Mouse (Mus musculus): ENCODE measurements around the gene Hsd11b1.
"Not testable (repeated sequence)": the region's sequence is repeated elsewhere in the genome, so short reads cannot be mapped to it uniquely, and the experiment has no call there.

Gene Hsd11b1

DNA sequence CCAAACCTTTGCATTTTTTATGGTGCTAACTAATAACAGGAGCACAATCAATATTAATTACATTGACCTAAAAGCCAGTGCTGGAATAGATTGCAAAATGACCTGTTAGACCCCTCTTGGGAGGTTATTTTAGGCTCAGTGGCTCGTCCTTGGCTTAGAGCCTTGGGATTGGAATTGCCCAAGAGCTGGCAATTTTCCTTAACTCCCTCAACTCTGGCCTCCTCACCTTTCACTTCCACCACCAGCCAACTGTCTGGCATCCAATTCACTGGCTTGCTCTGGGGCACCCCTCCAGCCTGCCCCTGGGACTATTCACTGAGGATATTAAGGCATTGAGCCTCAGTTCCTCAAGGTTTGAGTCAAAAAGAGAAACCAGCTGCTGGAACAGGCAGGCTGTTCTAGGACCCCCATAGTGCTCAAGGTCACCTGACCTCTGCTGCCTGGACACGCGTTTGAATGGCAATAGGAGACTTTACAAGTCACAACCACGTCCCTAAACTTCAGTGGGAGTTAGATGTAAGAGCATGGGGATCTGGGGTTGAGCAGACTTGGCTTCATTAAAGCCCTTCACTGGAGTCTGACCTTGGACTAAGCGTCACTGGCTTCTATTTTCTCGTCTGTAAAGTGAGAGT lies 14.7 kb upstream of the Hsd11b1 start:
- DNase-seq = peak; percentile 20 to 27

DNA sequence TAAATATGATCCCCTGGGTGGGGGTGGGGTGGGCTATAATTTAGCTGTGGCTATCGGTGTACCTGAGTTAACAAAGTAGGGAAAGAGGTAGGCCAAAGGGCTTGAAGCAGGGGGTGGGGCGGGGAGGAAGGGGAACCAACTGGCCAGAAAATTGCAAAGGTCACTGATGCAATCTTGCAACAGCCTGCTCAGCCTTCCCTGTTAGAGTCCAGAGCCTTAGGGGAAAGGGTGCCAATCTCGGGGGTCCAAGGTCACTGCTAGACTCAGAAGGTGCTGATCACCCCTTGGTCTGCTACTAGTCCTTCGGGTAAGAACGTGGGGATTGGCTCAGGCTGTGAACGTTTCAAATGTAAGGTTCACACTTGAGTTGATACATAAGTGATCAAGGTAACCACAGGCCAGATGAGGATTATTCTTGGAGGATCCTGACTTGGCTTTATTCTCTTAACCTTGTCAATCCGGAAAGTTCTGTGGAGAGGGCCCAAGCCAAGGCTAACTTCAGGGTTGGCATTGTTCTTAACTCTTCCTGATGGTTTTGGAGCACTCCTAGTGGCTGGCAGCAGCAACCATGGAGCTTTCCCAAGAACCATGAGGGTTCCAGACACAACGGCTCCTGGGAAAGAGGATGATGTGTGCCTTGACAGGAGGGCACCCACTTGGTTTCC lies 10.7 kb upstream of the Hsd11b1 start:
- no peak for DNase-seq

DNA sequence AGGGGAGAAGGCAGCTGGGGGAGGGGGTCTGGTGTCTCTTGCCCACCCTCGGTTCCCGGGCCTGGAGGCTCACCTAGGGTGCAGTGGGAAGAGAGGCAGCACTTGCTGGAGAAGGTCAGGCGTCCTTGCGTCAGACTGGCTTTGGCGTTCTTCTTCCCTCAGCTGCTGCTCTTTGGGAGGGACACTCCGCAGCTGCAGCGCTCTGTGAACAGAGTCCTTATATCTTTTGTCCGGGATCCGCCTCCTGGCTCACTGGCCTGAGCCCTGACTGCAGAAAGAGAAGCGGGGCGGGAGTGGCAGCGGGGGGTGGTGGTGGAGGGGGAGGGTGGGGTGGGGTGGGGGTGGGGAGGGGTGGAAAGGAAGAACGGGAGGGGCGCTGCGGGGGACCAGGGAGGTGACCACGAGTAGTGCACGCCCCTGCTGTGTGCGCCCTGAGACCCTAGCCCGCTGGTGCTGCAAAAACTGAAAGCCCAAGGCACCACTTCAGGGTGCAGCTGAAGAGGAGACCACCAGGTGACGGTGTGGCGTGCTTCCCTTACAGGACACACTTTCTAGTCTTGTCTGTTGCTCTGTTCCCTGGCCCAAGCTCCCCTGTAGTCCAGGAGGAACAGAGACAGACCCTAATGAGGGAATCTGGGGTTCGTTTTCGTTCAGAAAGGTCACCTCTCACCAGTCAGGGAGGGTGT lies 9.2 kb upstream of the Hsd11b1 start, which contains the start of gene G0s2:
G0s2 (minus strand) TSS at position 302 of the 686 bp plus-strand sequence.
- DNase-seq = peak; percentile 63 to 65

DNA sequence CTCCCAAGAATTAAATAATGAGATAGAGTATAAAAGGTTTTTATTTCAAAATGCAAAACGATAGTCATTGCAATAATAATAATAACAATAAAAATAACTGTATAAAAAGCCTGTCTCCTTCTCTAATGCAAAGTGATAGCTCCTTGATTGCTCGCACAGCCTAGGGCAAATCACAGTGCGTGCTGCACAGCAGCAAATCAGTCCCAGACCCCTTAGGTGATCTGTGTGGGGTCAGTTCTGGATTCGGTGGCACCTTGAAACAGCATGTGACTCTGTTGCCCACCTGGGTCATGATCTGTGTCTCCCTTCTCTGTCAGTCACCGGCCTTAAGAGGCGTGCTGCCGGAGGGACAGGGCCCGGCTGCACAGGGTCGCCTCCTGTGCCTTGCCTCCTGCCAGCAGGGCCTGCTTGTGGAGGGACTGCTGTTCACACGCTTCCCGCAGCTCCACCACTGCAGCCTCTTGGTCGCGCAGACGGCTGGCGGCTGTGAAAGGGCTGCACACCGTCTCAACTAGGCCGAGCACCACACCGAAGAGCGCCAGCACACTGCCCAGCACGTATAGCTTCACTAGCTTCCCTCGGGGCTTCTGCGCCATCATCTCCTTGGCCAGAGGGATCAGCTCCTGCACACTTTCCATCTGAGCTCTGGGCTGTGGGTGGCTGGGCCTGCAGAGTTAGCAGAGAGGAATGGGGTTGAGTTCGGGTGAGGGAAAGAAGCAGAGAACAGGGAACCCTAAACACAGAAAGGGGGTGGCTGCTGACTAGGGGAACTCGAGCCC lies 8.5 kb upstream of the Hsd11b1 start:
- DNase-seq = peak; percentile 40 to 42

DNA sequence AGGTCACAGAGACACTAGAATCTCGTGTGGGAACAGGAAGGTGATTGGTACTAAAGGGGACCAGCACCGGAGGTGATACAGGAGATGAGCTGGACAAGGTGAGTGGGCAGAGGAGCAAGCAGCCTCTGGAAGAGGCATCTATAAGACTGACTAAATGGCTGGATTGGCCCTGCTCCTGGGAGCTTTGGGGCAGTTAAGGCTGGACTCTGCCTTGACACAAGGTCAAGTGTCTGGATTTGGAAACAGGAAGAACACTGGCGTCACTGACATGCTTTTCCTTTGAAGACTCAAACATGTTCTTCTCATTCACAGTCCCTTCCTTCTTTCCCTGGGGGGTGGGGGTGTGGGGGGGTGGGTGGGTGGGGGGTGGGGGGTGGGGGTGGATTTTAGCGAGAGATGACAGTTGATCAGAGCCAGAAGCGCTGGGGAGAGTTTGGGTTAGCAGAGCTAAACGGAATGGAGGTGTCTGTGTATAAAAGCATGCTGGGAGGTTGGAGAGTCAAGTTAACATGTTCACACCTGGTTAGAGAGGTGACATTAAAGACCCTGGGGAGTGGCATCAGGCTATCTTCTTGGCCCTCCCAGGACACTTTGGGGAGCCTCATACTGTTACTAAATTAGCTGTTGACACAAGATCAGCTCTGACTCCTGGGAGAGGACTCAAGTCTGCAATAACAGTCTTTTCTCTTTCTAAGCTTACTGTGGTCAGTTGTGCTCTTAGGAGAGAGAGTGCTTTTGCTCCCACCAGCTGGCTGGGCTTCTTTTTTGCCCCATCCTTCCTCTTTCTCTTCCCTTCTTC lies 7.3 kb upstream of the Hsd11b1 start:
- no peak for DNase-seq

GRCm38 (mm10) chr1:193265734-193266133 lies 1.9 kb upstream of the Hsd11b1 start:
- no peak for DNase-seq

- peak; percentile 45 to 57 for DNase-seq
These were observed 608 bp downstream of the Hsd11b1 start for GRCm38 (mm10) chr1:193263026-193263907.

DNA sequence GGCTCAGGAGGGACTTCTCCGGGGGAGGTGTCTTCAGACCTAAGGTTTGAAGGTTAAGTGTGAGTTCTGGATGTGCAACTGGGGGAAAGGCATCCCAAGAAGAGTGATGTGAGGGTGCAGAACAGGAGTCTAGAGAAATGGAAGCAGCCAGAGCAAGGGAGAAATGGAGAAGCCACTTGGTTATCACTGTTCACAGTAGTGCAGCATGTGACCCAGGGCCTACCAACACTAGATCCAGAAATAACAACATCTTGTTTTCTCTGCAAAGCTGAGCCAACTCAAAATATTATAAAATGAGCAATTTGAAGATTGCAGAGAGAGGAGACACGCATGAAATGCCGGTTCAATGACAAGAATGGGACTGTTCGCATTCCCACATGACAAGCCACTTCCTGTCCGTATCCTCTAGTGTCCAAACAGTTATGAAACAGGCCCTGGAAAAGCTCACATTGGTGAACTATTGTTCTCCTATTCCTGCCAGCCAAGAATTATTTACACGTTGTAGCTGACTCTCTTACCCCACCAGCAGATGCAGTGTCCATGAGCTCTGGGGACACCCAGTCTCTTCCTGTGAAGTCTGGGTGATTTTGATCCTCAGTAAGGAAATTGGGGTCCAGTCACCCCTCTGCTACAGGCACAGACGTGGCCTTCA lies 1.9 kb downstream of the Hsd11b1 start:
- no peak for DNase-seq

DNA sequence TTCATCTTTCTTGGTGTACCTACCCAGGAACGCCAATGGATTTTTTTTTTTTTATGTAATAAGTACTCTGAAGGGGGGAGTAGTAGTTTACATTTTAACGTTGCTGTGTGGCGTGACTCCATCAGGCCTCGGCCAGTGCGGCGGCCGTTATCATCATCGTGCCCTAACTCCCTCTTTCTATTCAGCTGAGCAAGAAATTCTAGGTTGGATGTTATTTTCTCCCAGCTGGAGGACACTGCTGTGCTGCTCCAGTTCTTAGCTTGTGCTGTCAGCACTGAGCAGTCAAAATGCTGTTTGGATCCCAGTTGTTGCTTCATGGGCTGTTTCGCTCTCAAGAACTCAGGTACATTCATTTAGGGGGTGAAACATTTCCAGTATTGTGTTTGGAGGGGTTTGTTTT lies 4.3 kb downstream of the Hsd11b1 start:
- DNase-seq = no peak

- peak; percentile 68 to 75 for DNase-seq
These were observed 7.2 kb downstream of the Hsd11b1 start for GRCm38 (mm10) chr1:193256621-193257098.

GRCm38 (mm10) chr1:193256289-193256577 lies 7.6 kb downstream of the Hsd11b1 start:
- DNase-seq = no peak

DNA sequence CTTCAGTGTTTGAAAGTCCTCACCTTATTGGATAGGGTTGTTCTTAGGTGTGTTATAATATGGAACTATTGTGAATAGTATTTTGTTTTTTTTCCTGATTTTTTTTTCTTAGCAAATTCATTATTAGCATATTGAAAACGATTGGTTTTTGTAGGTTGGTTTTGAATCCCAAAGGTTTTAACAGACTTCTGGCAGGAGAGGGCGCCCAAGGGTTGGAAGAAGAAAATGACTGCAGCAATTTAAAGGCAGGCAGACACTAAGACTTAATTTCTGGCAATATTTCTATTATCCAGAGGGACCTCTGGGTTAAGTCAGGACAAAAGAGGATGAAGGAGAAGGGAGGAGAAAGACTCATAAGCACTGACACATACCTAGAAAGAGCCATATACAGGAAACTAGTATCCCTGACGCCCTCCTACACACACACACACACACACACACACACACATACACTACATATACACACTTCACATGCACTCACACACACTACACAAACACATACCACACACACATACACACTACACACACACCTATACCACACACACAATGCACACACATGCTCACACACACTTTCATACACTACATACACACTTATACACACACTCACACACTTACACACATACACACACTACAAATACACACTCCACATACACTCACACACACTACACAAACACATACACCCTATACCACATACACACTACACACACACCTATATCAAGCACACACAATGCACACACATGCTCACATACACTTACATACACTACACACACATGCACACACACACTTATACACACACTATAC lies 8.2 kb downstream of the Hsd11b1 start:
- peak; percentile 92 for DNase-seq

DNA sequence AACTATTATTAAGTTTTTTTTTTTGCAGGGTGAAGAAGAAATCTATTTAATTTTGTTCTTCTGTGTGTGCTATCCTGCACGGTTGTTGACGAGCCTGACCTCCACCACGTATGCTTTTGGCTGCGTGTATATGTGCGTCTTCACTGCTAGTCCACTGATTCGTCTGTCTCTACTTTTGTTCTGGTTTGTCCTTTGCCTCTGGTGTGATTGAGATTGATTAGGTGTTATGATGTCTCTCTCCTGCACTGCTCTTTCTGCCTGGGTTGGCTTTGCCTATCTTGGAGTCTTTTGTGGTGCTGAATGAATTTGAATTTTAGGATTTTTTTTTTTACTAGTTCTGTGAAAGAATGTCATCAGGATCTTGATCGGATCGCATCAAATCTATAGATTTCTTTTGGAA lies 8.8 kb downstream of the Hsd11b1 start:
- DNase-seq = no peak

DNA sequence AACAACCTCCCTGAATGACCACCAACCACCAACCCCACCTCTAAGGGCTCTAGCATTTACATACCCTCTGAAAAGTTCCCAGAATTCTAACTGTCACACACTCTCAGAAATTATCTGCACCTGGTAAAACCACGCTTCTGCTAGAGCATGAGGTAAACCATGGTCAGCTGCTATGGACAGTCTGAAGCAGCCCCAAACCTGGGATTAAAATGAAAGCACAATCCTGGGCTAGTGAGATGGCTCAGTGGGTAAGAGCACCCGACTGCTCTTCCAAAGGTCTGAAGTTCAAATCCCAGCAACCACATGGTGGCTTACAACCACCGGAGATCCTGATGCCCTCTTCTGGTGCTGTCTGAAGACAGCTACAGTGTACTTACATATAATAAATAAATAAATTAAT lies 10.0 kb downstream of the Hsd11b1 start:
- not testable (repeated sequence) for DNase-seq

DNA sequence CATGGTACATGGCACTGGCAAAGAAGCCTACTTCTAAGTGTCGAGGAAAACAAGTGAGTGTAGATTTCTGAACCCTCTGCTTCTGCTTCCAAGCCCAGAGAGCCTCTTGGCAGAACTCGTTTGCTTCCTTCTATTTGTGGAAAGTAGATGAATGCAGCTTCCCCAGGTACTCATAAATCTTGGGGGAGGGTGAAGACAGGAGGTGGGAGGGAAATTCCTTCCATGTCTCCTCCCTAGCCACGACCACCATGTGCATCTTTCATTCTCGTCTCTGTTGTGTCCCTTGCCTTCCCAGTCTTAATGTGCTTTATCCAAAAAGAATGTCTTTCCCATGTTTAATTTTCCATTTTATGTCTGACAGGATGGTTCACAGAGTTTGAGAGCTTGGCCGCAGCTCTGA lies 11.3 kb downstream of the Hsd11b1 start:
- DNase-seq = no peak

- no peak for DNase-seq
These were observed 12.5 kb downstream of the Hsd11b1 start for GRCm38 (mm10) chr1:193251386-193251785.

DNA sequence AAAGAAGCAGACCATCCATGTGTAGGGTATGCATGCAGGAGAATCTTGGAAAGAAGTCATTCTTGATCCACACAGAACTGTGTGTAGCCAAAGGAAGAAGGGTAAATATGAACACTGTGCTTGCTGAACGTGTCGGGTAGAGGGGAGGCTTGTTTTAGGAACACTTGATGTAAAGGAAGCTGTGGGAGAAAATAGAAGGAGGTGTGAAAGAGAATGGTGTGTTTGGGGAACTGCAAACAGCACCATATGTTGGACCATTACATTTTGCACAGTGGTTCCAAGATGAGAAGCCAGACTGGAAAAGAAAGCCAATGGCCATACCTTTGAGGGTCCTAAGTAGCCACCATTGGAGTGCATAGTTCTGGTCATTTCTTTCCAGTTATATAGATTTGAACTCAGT lies 13.8 kb downstream of the Hsd11b1 start:
- DNase-seq = no peak

DNA sequence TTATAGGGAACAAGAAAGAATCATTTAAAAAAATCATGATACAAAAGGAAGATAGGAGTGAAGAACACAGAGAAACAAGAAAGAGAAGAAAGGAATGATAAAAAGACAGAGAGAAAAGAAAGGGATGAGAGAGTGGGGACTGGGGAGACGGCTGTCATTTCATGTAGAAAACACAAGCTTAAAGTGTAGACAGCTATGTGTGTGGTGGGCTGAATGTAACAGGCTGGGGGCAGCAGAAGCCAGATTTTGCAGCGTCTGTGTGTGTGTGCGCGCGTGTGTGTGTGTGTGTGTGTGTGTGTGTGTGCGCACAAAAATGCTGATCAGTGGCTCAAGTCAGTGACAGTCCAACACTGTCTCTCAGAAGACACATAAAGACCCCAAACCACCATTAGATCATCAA lies 19.6 kb downstream of the Hsd11b1 start:
- DNase-seq = no peak

DNA sequence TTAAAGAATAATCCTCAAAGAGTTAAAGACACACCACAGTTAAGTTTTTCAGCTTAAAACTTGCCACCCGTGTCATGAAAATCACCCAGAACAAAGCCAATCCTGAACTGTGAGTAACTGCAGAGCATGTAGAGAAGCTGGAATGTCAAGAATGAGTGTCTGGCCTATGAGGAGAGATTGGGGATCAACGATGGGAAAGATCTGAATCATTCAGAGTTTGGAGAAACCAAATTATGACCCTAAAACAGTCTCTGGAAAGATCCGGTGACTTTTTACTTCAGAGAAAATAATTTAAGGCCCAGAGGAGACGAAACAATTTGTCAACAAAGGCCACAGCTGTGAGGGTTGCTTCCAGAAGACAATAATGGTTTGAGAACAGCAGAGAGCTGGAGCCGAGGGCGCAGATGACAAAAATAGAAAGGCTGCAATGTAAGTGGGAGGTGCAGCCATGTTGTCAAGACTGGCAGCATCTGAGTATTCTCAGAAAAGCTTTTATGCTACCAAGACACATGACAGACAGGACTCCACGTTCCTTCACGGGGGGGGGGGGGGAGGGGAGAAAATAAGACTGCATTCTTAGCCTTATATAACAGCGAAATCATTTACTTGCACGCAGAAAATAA lies 20.2 kb downstream of the Hsd11b1 start:
- no peak for DNase-seq

All from cerebellum, postnatal 10 days (tissue).